Mouse (Mus musculus) bone marrow, adult 2 months (tissue): ENCODE results near the gene Gars.

Experiments used
- CTCF ChIP-seq: fragments of 200-500 bp; IDR thresholded peaks from 2 replicates; pipeline ENCODE4 v1.5.1; 2011; ENCODE audit warnings: low read length, control low read depth; ENCODE audit not compliant: control insufficient read depth, insufficient read depth
- POLR2A ChIP-seq: fragments of 200-500 bp; IDR thresholded peaks from 2 replicates; pipeline ENCODE4 v1.6.1; 2011; ENCODE audit warnings: low read depth, mild to moderate bottlenecking, control low read depth, low read length, borderline replicate concordance; ENCODE audit not compliant: control insufficient read depth

DNA sequence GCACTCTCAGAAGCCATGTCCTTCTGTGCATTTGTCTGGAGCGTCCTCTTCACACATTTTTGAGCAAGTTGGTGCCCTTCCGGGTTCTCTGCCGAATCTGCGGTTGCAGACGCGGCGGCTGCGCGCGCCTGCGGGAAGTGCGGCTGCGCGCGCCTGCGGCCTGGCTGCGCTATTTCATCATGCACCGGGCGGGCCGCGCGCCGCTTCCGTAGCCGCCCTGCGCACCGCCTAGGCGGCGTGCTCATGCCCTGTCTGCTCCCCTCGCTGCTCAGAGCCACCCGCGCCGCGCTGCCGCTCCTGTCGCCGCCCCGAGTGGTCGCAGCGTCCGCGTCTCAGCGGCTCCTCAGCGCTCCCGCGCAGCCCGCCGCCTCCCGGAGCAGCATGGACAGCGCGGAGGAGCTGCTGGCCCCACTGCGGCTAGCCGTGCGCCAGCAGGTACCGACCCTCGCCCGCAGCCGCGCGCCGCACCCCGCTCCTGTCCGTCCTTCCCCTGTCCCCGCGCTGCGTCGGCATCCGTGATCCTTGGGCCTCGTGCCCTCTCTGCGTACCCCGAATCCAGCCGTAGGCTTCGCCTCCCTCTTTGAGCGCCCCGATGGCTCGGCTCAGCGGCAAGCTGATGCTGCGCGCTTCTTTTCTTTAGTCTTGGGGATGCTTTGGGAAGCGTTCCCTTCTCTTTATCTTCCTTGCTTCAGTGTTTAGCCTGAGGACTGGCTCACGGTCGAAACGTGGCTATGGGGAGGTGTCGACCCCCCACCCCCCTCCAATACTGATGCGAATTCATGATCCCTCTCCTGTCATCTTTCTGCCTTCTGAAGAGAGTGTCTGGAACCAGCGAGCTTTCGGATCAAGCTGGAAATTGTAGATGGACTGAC lies at the start of gene Gars:
- peak; percentile 3; the same call in 1 of the 2 replicates for TF ChIP-seq CTCF
- peak; percentile 96 for TF ChIP-seq POLR2A
